Mouse (Mus musculus) lung, adult 2 months (tissue): Measurements from ENCODE around the gene Bmp10. TPM values are rescaled to one million over a fixed set of nuclear protein-coding genes. Genes with fewer than 3 reads are reported as not detected.

Experiments used
- DNase-seq: peaks from one replicate; pipeline ENCODE4 v3.0.0; 2022
- H3K4me1 ChIP-seq: fragments of 200-500 bp; 2 replicates; pipeline ENCODE4 v1.6.1; 2011; ENCODE audit warnings: low read length; ENCODE audit not compliant: control insufficient read depth, insufficient read depth
- H3K4me3 ChIP-seq: fragments of 200-500 bp; replicated peaks from 2 replicates; pipeline ENCODE3; 2011; ENCODE audit warnings: low read depth, mild to moderate bottlenecking, control low read depth, low read length; ENCODE audit errors: extremely low read depth
- CTCF ChIP-seq: fragments of 200-500 bp; IDR thresholded peaks from 2 replicates; pipeline ENCODE4 v1.5.1; 2011; ENCODE audit warnings: mild to moderate bottlenecking, low read length, control low read depth; ENCODE audit not compliant: insufficient read depth
- POLR2A ChIP-seq: fragments of 200-500 bp; IDR thresholded peaks from 2 replicates; pipeline ENCODE4 v1.6.1; 2011; ENCODE audit warnings: low read depth, mild to moderate bottlenecking, control low read depth, low read length, borderline replicate concordance; ENCODE audit errors: extremely low read depth
- WGBS: fragments of 180-500 bp; shearing (Covaris S2); methylation state at CpG from one replicate; pipeline ENCODE4 v1.1.7; 2018; 5-methylcytosine and 5-hydroxymethylcytosine counted together
- polyA plus RNA-seq: library from polyadenylated mRNA; depleted of rRNA; stranded (reverse); fragments of >200 nt; gene quantifications from 2 replicates; pipeline ENCODE4 v1.2.3, GENCODE M21; 2012; rRNA removed

Bmp10 gene
- polyA plus RNA-seq, 1 experiment, result not detected

DNA sequence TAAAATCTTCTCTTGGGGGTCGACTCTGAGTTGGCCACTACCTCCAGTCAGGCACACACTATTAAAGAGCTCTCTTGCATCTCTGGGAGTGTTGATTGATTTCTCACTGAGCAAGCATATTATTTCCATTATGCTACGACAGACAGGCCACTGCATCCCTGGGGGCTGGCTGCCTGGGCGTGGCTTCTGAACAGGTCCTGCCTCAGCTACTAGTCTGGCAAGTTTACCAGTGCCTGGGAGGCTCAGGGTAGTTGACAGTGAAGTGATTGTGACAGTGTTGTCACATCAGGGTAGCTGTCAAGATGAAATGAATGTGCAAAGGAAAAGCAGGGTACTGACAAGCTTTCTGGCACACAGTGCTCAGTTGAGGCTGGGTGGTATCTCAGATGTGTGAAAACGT lies 50.1 kb downstream of the Bmp10 start:
- no peak overlapping the region for H3K4me3 ChIP-seq
- TF ChIP-seq CTCF (no peak), POLR2A (no peak)
- H3K4me1 ChIP-seq, result no peaks in the 10 kb centered on the region
- 47% methylated on average over 4 of the region's 4 CpGs for WGBS
- no peak for DNase-seq

DNA sequence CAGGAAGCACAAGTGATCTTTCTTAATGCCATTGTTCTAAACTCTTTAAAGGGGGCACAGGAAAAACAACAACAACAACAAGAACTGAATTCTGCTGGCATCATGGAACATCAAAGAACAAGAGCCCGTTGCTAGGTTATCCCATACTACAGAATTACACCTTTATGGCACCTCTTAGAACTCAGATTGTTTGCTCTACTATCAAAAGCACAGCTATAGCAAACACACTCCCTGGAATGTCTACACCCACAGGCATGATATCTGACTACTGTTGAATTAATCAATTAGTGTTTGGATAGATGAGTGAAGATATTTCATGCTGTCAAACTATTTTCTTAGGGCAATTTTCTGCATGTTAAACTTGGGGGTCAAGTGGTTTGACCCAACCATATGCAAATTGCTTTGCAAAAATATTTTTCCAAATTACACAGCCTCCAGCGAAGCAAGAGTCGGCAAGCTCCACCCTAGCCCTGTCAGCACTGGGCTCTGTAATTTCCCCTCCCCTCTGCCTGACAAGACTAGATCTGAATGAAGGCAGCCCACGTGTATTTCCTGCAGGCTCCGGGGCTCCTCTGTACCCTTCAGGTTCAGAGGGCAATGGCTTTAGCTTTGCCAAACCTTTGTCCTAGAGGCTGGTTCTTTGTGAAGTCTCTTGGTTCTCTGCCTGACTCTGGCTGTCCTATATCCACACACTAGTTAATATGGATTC lies 50.7 kb downstream of the Bmp10 start:
- 37% methylated on average over 5 of the region's 5 CpGs for WGBS
- Histone ChIP-seq H3K4me1 (no peaks in the 10 kb centered on the region), H3K4me3 (no peak overlapping the region)
- TF ChIP-seq POLR2A (no peak), CTCF (no peak)
- DNase-seq, result no peak

DNA sequence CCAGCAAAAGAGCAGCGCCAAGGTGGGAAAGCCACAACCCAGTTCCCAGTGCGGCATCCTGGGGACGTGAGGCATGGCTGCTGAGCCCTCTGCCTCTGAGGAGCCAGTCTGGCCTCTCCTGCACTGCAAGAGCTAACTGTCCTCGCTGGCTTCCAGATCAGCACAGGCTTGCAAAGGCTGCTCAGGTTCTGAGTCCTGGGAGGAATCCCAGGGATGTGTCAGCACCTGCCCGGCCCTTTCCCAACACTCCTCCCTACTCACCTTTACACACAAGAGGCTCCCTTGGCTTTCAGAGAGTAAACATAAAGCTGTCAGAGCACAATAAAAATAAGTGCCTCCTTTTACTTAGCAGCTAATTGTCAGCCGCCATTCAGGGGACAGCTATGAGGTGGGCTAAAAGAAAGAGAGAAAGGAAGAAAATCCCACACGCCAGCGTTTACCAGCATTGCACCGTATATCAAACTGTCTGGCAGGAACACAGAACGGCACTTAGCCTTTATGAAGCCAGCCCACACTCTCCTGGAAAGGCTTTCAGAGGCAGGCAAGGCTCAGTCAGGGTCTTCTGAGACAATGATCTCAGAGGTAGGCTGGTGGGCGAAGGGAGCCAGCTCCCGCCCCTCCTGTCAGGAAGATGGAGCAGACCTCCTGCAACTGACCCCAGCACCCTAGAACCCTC lies 54.6 kb downstream of the Bmp10 start:
- H3K4me3 ChIP-seq, result no peak overlapping the region
- 76% methylated on average over 12 of the region's 12 CpGs for WGBS
- no peaks in the 10 kb centered on the region for H3K4me1 ChIP-seq
- DNase-seq, result no peak
- TF ChIP-seq POLR2A (no peak), CTCF (no peak)

DNA sequence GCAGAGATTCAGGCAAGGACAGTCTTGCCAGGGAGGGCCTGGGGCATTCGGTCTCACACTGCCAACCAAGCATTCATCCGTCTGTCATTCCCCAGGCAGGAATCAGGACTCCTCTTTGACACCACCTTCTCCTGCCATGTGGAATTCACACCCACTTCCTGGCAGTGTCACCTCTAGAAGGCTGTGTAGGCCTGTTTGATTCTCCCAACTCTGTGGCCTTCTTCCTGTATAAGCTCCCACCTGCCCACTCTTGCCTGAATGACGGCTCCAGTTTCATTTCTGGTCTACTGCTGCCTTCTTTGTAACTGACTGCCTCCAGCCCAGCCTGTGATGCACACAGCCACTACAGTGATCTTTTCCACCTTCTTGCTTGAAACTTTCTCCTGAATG lies 55.1 kb downstream of the Bmp10 start:
- WGBS, result 81% methylated on average over 3 of the region's 3 CpGs
- no peak for TF ChIP-seq POLR2A
- no peak for TF ChIP-seq CTCF
- DNase-seq, result no peak
- no peak overlapping the region for H3K4me3 ChIP-seq
- H3K4me1 ChIP-seq, result no peaks in the 10 kb centered on the region

DNA sequence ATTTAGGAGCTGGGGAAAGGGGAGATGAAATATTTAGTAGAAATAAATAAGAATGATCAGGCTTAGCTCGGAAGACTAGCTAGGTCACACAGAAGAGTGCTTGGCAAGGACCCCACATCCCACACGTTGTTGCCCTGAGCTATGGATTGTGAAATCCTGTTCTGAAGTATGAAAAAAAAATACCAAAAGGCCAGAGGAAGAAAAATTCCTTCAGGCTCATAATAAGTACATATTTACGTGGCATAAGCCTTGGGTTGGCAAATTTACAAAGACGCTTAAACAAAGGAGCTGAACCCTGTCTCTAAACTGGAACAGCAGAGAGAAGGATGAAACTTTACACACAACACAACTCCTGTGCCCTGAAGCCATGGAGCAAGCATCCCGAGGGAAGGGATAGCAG lies 56.0 kb downstream of the Bmp10 start:
- TF ChIP-seq CTCF (no peak), POLR2A (no peak)
- 45% methylated on average over 5 of the region's 5 CpGs for WGBS
- Histone ChIP-seq H3K4me1 (no peaks in the 10 kb centered on the region), H3K4me3 (no peak overlapping the region)
- DNase-seq, result no peak

Other genes with a start within 250 kb of the Bmp10 start
- gene Antxr1, start 93.2 kb upstream of the Bmp10 start, polyA plus RNA-seq, result 31.3 and 35.3 TPM in 2 replicates
- gene Gkn1, start 78.1 kb upstream of the Bmp10 start, polyA plus RNA-seq, result not detected in 2 replicates
- 0.21 TPM in 1 of 2 replicates, not detected in the other for gene Gkn2, start 55.6 kb upstream of the Bmp10 start, polyA plus RNA-seq
- 3.2 and 11.7 TPM in 2 replicates for gene Gkn3, start 40.1 kb upstream of the Bmp10 start, polyA plus RNA-seq
- 4.5 and 6.6 TPM in 2 replicates for gene Arhgap25, start 104.3 kb downstream of the Bmp10 start, polyA plus RNA-seq
- gene Prokr1, start 161.7 kb downstream of the Bmp10 start, polyA plus RNA-seq, result 0.41 and 0.83 TPM in 2 replicates
- 2.4 and 3.6 TPM in 2 replicates for gene Aplf, start 243.2 kb downstream of the Bmp10 start, polyA plus RNA-seq